Mouse (Mus musculus) kidney, postnatal 14 days (tissue): ENCODE measurements around the gene Pth1r.

Experiments used
- DNase-seq: peaks from one replicate; pipeline ENCODE4 v3.0.0; 2022; ENCODE audit warnings: mixed read lengths

The Pth1r gene

DNA sequence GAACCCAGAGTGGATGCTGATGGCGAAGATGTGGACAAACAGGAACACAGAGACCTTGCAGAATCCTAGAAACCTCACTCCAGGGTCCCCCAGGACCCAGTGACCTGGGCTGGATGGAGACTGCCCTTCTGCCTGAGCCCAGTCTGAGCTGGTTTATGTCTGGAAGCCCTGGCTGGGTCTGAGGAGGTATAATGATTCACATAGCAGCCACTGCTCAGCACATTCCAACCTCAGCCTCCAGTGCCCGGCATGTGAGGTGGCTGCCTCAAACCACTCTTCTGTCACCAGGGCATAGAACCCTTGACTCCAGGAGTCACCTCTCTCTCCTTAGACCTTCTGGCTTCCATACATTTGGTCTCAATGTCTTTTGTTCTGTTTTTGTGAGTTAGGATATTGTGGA, 1.5 kb upstream of the Pth1r start:
- peak; percentile 85 for DNase-seq

DNA sequence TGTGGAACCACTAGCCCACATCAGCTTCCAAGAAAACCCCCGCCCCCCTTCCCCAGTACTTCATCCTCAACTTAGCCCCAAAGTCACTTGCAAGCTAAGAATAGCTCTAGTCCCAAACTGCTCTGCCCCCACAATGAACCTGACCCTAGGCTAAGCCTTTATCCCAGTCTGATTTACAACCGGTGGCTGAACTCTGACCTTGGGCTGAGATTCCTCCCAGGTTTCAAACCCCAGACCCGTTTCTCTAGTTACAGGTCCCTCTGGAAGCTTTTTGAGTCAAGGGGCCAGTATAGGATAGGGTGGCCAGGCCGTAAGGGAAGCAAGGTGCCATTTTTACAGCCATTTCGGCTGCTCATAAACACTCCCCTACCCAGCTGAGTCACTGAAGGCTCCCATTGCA, 707 bp downstream of the Pth1r start:
- DNase-seq, result no peak

DNA sequence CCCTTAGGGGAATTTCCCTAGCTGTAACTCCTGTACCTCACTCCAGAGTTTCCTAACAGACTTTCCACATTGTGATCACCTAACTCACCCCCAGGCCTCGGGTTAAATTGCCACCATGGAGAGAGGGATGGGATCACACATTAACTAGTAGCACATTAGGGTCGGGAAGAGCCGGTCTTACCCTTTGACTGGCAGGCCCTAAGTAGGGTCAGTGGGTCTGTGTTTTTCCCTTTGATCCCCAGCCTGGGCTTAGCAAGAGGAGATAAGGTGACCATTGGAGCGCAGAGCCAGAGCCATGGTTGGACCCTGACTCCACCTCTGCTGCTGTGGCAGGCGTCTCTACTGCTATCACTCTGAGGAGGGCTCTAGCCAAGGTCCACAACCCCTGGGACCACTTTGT, 1.2 kb downstream of the Pth1r start:
- peak; percentile 79 for DNase-seq

DNA sequence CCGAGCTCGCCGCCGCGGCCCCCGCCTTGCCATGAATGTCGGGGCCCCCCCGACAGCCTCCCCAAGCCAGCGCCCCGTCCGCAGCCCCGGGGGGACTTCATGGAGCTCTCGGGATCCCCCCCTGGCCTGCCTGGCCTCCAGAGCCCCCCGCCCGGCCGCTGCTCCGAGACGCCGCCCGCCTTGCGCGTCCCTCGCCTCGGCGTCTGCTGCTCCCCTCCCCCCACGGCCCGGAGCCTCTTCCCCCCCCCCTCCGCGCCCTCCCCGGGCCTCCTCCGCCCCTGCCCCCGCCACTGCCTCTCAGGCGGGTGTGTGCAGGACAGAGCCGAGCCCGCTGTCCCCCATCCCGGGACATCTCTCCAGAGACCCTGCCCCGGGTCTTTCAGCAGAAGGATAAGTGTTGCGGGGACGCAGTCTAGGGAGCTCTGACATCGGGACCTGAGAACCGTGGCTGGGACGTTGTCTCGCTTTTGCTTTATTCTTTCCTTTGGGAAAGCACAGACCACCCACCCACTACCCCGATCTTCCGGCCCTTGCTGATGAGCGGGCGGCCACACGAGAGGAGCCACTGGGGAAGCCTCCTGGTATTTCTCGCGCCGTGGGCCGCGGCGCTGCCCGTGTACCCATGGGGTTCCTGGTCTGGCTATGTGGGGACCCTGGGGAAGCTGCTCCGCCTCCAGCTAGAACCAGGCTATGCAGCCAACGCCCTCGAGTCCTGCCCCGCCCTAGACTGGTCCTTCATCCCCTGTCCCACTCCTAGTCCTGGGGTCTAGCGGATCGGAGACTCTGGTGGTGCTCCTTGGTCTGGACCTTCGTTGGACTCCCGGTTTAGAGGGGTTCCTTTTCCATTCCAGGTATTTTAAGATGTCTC, 3.3 kb downstream of the Pth1r start:
- peak; percentile 73 for DNase-seq

DNA sequence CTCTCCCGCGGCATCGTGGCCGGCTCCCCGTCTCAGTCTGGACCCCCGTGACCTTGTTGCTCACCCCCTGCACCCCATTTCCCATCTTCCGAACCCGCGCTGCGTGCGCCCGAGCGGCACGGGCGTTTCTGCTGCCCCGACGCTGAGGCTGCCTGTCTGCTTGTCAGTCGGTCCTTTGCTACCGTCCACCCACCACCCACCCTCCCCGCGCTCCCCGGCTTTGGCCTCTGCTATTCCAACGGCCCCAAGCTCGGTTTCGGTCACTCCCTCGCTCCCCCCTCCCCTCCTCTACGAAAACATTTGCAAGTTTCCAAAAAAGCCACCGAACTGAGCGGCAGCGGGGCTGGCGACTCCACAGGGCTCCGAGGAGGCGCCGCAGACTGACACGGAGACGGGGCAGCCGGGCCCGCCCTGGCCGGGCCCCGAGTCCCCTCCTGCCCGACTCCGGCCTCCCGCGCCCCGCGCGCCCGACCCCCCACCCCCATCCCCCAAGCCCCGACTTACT, 3.9 kb downstream of the Pth1r start:
- DNase-seq, result peak; percentile 70

DNA sequence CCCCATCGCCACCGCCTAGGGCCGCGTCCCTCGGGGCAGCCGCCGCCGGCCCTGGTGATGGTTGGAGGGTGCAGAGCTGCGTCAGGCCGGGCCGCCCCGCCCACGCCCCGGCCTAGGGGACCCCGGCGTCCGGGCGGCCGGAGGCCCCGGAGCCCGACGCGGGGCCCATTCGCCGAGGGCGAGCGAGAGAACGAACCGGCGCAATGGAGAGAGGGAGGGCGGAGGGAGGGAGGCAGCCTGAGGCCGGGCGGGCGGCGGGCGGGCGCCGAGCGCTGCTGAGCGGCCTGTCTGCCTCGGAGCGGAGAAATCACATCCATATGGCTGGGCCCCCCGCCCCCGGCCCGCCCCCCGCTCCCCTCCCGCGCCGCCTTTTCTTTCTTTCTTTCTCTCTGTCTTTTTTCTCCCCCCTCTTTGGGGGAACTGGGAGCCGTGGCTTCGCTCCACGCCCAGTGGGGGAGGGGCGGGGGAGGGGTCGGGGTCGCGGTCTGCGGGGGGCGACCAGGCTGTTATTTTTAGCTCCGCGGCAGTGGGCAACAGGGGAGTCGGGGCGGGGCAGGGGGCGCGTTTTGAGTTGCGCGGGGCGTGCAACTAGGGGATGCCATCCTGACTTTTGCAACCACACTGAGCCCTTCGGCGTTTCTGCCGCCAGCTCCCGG, 4.5 kb downstream of the Pth1r start:
- peak; percentile 59 for DNase-seq

DNA sequence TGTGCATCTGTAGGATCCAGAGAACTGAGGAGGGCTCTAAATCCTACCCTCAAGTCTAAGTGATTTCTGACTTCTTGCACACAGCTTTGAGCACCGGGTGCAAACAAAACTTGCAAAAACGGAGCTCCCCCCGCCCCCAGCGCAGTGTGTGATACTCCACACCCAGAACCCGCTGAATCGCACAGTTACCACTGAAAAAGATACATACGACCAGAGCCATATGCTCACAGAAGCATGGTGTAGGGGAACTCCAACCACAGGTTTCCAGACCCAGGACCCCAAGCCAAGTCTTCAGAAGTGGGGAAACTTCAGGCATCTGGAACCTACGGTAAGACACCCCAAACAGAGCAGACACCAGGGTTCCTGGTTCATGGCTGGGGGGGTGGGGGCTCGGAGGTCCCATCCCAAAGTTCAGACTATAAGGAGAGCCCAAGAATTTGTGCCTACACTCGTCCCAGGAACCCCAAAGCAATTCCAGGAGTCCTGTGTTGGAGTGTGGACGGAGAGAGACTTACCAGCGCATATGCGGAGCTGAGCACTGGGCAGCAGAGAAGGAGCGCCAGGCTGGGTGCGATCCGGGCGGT, 5.1 kb downstream of the Pth1r start, which contains the start of gene Myl3:
TSS of gene Myl3 (plus strand) at position 151 of the 584 bp plus-strand sequence.
- no peak for DNase-seq

DNA sequence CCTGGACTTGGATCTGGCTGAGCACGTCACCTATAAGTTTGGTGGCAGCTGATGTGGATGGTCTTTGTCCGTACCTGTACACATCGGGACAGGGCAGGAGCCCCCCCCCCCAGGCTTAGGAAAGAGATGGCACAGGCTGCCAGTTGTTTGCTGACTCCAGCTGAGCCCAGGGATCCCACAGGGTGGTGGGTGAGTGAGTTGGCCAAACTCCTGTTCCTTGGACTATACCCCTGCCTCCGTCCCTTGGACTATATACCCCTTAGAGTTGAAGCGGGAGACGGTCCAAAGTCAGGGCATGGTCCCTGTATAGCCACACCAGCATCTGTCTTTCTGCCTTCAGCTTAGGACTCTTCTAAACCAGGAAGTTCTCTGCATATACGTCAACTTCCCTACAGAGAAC, 7.0 kb downstream of the Pth1r start:
- peak; percentile 65 for DNase-seq

DNA sequence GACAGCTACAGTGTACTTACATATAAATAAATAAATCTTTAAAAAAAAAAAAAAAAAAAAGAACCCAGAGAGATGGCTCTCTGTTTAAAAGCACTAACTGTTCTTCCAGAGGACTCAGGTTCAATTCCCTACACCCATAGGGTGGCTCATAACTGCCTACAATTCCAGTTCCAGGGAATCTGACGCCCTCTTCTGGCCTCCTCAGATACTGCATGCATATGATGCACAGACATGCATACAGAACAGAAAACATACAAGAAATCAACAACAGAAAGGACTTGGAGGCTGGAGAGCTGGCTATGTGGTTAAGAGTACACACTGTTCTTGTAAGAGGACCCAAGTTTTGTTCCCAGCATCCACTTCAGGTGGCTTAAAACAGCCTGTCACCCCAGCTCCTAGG, 8.9 kb downstream of the Pth1r start:
- no peak for DNase-seq

DNA sequence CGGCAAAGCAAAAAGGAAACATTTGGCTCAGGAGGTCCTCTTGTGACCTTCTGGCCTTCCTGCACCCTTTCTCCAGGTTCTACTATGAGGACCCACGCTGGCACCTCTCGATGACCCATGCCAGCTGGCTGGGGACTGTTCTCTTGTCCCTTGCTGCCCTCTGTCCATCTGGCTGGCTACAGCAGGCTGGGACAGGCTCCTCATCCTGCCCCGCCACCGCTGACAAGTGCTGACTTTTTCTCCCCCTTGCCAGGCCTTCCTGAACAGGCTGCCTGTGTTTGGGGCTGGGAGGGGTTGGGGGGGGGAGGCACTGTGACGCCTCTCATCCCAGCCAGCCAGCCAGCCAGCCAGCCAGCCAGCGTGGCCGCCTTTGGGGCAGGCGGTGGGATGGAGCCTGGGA, 10.6 kb downstream of the Pth1r start:
- peak; percentile 44 for DNase-seq

DNA sequence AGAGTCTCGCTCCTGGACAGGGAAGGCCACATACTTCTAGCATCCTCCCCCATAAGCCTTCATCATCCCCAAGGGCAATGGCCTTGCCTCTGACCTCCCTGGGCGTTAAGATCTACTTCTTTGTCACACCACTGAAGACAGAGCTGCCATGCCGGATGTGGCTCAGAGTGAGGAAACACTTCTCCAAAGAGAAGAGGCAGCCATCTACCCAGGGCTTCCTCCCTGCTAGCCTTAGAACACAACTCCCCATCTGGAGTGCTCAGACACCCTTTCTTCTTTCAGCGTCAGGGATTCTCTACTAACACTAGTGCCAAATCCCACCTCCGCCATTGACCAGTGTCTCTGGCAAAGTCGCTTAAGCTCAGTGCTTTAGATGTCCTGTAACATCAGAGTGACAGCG, 12.8 kb downstream of the Pth1r start:
- no peak for DNase-seq

DNA sequence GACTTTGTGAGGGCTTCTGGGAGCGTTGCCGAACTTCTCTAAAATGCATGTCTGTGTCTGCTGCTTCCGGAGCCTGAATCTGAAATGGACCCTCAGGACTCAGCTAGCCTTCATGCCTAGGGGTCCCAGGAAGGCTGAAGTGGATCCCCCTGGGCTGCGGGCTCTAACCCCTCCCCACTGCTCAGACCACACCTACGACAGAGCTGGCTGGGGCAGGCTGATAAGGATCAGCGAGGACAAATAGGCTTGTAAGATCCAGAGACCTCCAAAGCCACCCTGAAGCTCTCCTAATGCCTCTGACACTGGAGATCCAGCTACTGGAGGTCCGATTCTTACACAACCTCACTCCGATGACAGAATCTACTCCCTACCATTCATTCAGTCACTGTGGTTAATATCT, 13.8 kb downstream of the Pth1r start:
- DNase-seq, result no peak

DNA sequence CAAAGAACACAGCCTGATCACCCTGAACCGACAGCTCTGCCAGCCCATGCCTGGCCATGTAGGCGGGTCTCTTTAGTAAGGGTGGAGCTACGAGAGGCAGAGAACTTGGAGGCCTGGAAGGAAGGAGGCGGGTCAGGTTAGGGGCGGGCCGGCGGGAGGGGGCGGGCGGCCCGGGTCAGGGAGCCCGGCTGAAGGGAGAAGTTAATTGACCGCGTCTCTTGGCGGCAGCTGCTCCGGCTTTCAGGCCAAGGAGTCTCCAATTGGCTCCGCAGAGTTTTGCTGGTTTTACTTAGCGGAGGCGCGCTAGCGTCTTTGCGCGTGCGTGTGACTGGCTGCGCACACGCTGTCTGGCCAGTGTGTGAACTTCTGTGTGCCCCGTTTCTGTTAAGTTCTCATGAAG, 14.3 kb downstream of the Pth1r start:
- DNase-seq, result peak; percentile 93

DNA sequence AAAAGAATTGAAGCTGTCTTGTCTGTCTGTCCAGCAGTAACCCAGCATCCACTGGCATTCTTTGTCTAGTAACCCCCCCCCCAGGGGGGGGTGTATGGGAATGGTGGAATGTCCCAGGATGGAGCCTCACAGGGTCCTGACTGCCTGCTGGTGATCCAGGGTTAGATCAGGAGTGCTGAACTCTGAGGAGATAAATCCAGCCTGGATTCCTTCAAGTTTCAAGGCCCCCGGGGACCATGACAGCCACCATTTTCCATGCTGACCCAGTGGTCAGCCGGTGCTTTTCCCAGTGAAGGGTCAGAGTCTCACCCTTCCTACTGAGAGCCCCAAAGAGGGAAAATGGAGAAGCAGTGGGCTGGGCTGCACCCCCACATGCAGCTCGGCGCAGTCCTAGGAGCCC, 15.1 kb downstream of the Pth1r start:
- no peak for DNase-seq

DNA sequence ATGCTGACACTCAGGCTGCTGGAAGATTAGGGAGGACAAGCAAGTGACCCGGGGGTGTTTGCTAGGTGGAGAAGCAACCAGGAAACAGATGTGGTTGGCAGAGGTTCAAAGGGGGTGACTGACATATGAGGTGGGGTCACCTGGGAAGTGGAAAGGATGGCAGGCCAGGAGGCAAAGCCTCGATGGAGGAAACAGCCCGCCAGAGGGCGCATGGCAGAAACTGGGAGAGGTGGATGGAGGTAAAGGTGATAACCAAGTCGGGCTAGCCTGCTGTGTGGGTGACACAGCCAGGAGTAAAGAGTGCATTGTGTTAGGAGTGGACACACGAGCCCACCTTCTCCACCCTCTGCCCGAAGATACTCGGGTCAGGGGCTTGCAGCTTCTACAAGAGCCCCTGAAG, 17.1 kb downstream of the Pth1r start:
- peak; percentile 61 for DNase-seq

DNA sequence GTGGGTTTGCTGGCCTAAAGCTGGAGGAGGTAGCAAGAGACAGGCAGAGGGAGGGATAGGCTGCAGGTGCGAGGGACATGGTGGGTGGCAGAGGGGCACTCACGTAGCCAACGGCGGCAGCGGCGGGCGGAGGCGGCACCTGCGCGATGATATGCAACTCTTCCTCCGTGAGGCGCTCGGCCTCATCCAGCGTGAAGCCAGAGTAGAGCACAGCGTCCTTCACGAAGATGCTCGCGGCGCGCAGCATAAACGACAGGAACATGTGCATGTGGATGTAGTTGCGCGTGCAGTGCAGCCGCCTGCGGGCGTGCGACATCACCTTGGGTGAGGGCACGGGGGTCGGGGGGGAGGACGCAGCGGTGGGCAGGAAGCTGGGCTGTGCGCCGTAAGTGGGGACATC, 20.1 kb downstream of the Pth1r start:
- no peak for DNase-seq

DNA sequence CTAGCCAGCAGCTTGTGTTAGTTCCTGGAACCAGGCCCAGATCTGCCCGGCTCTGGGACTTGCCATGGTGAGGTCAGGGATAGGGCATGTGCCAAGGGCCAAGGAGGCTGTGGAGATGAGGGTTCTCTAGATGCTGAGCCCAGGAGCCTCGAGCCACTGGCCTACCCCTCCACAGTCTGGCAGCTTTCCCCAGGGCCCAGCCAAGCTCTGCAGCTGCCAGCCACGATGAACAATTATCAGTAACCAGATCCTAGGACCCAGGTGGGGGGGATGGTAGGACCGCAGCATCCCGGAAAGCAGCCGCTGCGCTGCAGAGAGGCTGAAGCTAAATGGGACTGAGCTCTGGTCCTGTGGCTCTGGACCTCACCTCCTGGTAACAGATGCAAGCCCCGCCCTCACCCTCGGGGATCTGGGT, 21.2 kb downstream of the Pth1r start:
- peak; percentile 74 for DNase-seq

DNA sequence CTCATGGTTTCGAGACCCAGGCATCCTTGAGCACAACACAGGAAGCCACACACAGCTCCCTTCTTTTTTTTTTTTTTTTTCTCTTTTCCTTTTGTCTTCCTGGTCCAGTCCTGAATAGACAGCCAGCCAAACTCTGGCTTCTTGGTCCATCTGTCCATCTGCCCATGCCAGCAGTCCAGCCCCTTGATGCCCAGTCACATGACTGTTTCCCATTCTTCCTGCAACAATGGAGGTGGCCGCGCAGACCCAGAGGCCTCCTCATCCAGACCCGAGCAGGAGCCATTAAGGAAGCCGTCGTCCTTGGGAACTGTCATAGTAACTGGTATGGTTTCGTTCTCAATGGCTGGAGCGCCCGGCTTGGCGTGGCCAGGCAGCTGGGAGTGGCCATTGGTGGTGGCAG, 24.9 kb downstream of the Pth1r start:
- no peak for DNase-seq

DNA sequence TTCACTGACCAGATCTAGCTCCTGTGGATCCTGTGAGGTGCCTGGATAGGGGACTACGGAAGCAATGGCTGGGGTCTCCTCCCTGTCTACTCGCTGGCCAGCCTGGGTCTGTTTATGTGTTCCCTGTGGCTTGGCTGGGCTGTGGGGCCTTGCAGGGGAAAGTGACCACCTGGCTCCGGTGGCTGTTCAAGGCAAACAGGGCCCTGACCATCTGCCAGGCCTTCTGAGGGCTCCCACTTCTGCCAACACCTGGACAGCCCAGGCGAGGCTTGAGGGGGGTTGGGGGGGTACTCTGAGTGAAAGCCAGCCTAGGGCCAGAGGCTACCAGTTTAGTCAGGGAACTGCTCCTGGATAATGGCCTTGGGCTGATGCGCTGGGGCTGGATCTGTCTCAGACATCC, 27.0 kb downstream of the Pth1r start:
- DNase-seq, result no peak

DNA sequence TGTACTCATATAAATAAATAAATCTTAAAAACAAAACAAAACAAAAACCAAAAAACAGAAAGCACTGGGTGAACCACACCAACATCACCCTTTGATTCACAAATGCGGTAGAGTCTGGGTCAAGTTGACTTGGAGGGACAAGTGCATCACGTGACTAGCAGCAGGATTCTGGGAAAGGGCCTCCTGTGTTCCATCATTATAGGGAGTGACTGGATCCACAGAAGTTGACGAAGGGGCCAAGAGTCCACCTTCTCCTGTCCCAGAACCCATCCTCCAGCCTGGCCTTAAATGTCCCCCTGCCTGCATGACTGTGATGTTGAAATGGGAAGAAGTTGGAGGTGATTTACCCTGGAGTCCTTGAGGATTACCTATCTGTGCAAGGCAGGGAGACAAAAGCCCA, 28.1 kb downstream of the Pth1r start:
- no peak for DNase-seq

DNA sequence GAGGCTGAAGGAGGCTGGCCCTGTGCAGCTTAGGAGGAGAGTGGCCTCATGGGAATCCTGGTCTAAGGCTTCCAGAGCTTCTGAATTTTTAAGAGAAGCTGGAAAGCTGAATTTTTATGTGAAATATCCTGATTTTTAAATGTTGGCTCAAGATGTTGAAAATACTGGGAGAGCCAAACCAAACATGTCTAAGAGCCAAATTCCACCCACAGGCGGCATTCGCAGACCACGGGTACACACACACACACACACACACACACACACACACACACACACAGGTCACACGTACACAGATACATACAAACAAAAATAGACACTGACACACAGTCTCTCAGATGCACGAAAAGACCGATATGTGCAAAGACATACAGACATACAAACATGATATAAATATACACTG, 28.9 kb downstream of the Pth1r start:
- no peak for DNase-seq

DNA sequence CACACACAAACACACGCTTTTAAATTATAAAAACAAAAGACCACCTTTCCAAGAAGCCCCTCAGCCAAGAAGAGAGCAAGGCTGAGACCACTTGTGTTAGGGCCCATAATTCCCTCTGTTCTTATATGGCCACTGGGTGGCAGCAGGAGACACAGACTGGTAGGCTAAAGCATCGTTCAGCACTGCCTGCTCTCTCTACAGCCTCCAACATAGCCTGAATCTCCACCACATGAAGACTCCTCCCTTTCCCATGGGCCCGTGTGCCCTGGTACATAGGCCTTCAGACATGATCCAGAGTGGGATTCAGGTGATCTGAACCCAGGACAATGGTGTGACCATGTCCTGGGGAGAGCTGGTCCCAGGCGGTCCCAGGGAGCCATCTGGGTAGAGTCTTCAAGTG, 30.2 kb downstream of the Pth1r start:
- peak; percentile 84 for DNase-seq

DNA sequence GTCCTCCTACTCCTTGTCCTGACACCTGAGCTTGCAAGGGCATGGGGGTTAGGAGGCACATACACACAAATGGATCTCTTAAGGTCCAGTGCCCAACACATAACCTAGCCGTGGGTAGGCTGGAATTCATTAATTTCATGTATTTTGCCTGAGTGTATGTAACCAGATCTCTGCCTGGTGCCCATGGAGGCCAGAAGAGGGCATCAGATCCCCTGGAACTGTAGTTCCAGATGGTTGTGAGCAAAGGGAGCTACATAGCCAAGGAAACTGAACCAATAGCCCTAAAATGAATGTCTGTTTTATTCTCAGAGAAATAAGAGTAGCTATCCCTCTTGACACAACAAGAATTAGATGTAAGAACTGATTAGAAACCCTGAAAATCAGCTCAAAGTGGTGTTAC, 31.5 kb downstream of the Pth1r start:
- no peak for DNase-seq

DNA sequence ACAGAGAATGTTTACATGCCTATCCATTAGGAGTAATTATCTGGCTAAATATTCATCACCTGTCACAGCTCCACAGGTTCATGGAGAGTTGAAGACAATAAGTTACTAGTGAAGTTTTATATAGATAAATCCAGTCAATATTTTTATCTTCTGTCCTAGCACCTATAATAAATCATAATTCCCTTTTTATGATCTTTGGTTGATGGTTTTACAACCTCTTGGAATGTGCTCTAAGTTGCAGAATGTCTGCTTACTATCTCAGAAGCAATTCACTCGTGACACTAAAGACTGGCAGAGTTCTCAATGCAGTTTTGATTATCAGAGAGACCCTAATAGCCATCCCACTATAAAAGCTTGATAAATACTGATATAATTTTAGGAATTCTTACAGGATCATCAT, 33.6 kb downstream of the Pth1r start:
- DNase-seq, result no peak
